Mouse (Mus musculus) thymus, postnatal 25 days (tissue): Measurements from ENCODE around the gene Taar7b.

Source experiments
- DNase-seq: peaks from one replicate; pipeline ENCODE4 v3.0.0; 2022

Taar7b gene

DNA sequence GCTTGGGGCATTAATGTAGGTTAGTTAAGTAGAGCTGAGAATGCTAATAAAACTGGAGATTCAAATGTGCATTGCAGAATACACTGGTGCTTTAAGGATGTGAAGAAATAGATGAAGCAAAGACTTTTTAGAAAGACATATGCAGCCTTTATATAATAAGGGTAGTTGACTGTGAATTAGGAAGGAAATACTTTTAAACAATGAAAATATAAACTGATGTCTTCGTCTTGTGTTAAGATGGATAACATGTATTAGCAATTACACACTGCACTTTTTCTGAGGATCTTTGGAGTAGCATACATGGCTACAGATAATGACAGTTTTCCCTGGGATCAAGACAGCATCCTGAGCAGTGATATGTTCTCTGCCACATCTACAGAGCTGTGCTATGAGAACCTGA lies at the start of gene Taar7b:
TSS of gene Taar7b (plus strand) at position 301 of the 400 bp plus-strand sequence.
- no peak for DNase-seq

DNA sequence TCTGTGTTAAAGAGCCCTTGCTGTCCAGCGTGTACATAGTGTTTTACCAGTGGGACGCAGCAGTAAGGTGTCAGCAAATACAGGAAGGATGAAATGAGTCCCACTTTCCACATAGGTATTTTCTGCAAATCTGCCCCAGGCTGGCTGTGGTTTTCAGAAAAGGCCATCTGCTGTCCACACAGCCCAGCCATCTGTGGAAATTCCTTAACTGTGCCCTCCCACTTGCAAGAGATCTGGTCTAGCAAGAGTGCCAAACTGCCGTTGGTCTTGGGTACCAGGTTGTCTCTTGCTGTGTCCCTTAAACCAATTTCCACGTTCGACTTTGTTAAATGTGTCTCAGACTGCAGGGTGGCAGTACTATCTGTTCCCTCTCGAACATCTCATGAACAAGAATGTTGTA lies 48.0 kb upstream of the Taar7b start:
- DNase-seq: no peak

DNA sequence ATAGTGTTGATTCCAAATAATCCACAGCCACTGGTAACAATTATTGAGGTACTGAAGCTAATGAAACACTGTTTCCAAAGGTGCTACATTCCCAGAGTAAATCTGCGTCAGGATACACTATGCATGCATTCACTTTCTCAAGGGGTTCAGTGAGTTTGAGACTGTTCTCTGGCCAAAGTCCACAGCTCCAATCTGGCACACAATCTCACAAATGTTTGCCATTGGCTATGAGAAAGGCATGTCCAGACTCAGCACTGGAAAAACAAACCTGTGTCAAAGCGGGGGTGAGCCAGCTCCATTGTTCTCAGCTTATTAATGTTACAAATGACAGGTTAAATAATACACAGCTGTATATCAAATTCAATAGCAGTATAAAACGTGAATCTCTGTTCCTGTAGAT lies 40.7 kb upstream of the Taar7b start:
- DNase-seq: no peak

GRCm38 (mm10) chr10:23960444-23960915 lies 39.3 kb upstream of the Taar7b start, which contains the start of gene Taar4:
TSS of gene Taar4 (plus strand) at chr10:23960494.
- DNase-seq: no peak

DNA sequence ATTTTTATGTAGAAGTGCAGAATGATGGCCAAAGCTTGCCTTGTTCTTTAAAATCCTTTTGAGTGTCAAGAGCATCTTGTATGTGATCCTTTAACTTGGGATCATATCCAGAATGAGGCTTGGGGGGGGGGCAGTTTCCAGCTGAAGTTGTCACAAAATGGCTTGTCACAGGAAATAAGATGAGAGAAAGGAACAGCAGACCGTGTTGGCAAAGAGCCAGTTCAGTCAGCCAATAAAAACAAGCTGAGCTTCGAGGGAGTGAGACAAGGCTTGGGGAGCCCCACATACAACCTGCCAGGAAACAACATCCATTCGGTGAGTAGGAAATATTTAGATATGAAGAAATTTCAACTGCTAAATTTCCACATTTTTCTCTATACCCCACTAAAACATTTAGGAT lies 36.3 kb upstream of the Taar7b start:
- DNase-seq: no peak

- no peak for DNase-seq
These were observed 34.7 kb upstream of the Taar7b start for GRCm38 (mm10) chr10:23964921-23965610.

DNA sequence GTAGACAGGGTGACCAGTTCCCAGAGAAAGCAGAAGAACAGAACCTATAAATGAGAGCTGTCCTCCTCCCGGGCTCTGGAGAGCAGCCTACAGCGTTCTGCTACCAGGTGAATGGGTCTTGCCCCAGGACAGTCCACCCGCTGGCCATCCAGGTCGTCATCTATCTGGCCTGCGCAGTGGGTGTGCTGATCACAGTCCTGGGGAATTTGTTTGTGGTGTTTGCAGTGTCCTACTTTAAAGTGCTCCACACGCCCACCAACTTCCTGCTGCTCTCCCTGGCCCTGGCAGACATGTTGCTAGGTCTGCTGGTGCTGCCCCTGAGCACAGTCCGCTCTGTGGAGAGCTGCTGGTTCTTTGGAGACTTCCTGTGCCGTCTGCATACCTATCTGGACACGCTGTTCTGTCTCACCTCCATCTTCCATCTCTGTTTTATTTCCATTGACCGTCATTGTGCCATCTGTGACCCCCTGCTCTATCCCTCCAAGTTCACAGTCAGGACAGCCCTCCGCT lies 29.0 kb upstream of the Taar7b start, which contains the start of gene Taar5:
TSS of gene Taar5 (plus strand) at position 51 of the 510 bp plus-strand sequence.
- DNase-seq: no peak

DNA sequence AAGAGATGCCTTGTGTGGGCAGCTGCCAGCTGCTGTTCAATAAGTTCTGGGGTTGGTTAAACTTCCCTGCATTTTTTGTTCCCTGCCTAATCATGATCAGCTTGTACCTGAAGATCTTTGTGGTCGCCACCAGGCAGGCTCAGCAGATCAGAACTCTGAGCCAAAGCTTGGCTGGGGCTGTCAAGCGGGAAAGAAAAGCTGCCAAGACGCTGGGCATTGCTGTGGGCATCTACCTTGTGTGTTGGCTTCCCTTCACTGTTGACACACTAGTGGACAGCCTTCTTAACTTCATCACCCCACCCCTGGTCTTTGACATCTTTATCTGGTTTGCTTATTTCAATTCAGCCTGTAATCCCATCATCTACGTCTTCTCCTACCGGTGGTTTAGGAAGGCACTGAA lies 28.5 kb upstream of the Taar7b start:
- DNase-seq: no peak

GRCm38 (mm10) chr10:23977958-23978357 lies 21.8 kb upstream of the Taar7b start:
- no peak for DNase-seq

GRCm38 (mm10) chr10:23978901-23979705 lies 20.6 kb upstream of the Taar7b start:
- peak; percentile 55 for DNase-seq

DNA sequence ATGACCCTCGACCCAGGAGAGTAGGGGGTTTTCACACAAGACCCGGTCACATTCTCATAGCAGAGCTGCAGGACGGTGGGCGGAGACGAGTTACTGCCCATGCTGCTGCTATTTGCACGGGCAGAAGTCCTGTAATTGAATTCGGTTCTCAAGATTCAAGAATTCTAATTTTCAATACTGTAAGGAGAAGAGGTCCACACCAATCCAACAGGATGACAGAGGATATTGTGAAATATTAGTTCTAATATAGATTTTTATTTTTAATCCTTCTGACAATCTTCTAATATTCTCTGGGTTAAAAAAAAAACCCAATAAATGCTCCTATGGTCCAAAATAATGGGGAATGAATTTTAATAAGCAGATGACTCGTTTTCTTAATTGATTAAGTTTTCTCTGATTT lies 14.2 kb upstream of the Taar7b start, which contains the start of gene Taar6:
TSS of gene Taar6 (minus strand) at position 101 of the 400 bp plus-strand sequence.
- no peak for DNase-seq

GRCm38 (mm10) chr10:23986419-23986818 lies 13.3 kb upstream of the Taar7b start:
- DNase-seq: peak; percentile 6

GRCm38 (mm10) chr10:23993381-23993780 lies 6.4 kb upstream of the Taar7b start, which contains the start of gene Taar7a:
TSS of gene Taar7a (minus strand) at chr10:23993481.
- DNase-seq: no peak

DNA sequence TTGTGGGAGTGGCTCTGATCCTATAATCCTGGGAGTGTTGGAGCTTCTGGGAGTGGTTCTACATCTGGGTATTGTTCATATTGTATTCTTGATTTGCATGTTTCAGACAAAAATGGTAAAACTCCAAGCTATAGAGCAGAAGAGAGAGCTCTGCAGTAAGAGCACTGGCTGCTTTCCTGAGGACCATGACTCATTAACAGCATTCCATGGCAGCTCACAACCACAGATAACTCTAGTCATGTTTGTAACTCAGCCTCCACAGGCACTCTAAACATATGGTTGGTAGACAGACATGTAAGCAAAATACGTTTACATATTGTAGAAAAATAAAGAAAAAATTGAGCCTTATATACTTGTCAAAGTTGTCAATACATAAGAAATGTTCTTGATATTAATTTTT lies 6.7 kb downstream of the Taar7b start:
- DNase-seq: no peak

GRCm38 (mm10) chr10:24007034-24007433 lies 7.3 kb downstream of the Taar7b start:
- no peak for DNase-seq

GRCm38 (mm10) chr10:24008143-24008542 lies 8.4 kb downstream of the Taar7b start:
- no peak for DNase-seq

GRCm38 (mm10) chr10:24026922-24027321 lies 27.2 kb downstream of the Taar7b start, which contains the start of gene Taar7d:
TSS of gene Taar7d (plus strand) at chr10:24027222.
- no peak for DNase-seq

DNA sequence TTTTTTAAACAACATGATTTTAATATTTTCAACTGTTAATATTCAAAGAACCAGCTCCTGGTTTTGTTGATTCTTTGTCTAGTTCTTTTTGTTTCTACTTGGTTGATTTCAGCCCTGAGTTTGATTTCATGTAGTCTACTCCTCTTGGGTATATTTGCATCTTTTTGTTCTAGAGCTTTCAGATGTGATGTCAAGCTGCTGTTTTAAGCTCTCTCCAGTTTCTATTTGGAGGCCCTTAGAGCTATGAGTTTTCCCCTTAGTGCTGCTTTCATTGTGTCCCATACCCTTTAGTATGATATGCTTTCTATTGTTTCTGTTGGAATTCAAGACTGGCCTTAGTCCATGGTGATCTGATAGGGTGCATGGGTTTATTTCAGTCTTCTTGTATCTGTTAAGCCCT lies 31.6 kb downstream of the Taar7b start:
- no peak for DNase-seq

- DNase-seq: no peak
These were observed 37.6 kb downstream of the Taar7b start, which contains the start of gene Taar7e for GRCm38 (mm10) chr10:24037314-24037713. TSS of gene Taar7e (plus strand) at chr10:24037614.

DNA sequence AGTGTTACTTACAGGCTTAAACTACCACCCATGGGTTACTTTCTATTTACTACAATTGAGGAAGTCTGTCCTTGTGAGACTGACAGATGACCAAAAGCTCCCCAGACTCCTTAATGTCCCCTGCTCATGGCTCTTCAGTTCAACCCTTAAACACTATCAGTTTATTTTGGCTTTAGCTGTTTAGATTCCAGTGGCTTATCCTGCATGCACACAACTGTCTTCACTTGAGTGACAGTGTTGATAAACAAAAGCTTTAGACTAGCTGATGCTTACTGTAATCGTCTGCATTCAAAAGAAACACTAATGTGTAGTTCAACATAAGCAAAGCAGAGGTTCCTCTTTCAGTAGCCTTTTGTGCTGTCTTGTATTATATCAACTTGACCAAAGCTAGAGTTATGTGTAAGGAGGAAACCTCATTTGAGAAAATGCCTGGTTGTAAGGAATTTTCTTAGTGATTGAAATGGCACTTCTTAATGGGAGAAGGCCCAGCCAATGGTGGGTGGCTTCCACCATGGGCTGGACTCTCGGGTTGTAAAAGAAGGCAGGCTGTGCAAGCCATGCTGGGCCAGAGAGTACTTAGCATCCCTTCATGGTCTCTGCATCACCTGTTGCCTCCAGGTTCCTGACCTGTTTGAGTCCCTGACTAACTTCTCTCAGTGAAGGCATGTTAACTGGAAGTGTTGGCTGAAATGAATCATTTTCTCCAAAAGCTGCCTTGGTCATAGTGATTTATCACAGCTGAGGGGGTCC lies 40.6 kb downstream of the Taar7b start:
- no peak for DNase-seq

DNA sequence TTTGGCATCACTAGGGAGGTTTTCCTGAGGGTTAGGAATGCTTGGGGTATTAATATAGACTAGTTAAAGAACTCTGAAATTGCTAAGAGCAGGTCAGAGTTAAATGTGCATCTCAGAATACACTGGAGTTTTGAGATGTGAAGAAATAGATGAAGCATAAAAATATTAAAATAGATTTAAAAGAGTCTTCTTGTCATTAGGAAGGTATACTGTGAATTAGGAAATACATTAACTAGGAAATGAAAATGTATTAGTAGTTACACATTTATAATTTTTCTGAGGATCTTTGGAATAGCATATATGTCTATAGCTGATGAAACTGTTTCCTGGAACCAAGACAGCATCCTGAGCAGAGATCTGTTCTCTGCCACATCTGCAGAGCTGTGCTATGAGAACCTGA lies 49.5 kb downstream of the Taar7b start, which contains the start of gene Taar7f:
TSS of gene Taar7f (plus strand) at position 301 of the 400 bp plus-strand sequence.
- no peak for DNase-seq
